Mouse (Mus musculus) heart, adult 18-20 months (tissue): ENCODE results near the gene Mmgt2. TPM values are rescaled to one million over a fixed set of nuclear protein-coding genes. Genes with fewer than 3 reads are reported as not detected.
A peak's percentile ranks its signal among the peaks of the same experiment; 100 is the strongest.

Experiments
- DNase-seq, 2 experiments: peaks; one replicate each; pipeline ENCODE4 v3.0.0; 2021 to 2022; ENCODE audit warnings: mixed read lengths in 1 of 2
- total RNA-seq, 2 experiments: library from RNA; stranded (reverse); gene quantifications; 2 replicates each; pipeline ENCODE4 v1.2.3; 2021

Gene Mmgt2
- total RNA-seq, 2 experiments from 2014 or later: 5.4 to 7.1 TPM

DNA sequence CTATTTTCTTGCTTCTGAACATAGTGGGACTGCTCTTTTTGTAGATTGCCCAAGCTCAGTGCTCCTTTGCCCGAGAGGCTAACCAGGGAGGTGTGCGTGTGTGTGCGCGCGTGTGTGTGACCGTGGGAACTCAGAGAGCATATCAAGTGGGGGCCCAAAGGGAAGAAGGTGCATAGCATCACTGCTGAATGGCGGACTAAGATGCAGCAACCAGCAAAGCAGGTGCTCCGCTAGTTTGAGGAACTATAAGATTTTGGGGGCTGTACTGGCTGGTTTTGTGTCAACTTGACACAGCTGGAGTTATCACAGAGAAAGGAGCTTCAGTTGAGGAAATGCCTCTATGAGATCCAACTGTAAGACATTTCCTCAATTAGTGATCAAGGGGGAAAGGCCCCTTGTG lies 27.4 kb upstream of the Mmgt2 start:
- no peak for DNase-seq

DNA sequence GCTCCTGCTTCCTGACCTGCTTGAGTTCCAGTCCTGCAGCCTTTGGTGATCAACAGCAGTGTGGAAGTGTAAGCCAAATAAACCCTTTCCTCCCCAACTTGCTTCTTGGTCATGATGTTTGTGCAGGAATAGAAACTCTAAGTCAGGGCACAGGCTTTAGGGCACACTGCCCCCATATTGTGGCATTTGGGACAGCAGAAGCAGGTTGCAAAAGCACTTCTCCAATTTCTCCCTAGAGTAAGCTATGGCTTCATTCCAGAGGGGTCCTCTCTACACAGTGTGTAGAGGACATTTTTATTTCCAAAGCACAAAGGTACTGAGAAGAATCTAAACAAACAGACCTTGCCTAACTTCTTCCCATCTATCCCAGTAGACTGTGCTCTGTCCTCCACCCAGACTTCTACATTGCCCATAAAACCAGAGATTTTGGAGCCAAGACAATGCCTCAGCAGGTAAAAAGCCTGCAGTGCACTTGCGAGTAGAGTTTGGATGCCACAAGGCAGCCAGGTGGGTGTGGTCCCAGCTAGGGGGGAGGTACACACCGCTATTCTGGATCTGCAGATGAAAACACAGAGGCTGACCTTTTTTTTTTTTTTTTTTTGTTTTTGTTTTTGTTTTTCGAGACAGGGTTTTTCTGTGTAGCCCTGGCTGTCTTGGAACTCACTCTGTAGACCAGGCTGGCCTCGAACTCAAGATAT lies 26.7 kb upstream of the Mmgt2 start:
- DNase-seq: no peak

DNA sequence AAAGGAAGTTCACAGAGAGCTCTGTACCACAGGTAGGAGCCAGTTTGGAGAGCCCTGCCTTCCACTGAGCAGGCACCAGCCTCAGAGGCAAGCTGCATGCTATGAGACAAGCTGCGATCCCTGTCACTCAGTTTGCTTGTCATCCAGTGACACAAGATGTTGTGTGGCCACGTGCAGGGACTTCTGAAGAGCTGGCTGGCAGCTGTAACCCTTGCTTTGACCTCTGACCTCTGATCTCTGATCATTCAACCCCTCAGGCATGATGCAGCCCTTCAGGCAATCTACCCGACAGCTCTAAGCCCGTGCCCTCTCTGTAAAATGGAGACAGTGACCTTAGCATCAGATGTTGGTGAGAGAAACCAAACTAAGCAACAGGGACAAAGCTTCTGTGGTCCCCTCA lies 25.6 kb upstream of the Mmgt2 start:
- DNase-seq: no peak

DNA sequence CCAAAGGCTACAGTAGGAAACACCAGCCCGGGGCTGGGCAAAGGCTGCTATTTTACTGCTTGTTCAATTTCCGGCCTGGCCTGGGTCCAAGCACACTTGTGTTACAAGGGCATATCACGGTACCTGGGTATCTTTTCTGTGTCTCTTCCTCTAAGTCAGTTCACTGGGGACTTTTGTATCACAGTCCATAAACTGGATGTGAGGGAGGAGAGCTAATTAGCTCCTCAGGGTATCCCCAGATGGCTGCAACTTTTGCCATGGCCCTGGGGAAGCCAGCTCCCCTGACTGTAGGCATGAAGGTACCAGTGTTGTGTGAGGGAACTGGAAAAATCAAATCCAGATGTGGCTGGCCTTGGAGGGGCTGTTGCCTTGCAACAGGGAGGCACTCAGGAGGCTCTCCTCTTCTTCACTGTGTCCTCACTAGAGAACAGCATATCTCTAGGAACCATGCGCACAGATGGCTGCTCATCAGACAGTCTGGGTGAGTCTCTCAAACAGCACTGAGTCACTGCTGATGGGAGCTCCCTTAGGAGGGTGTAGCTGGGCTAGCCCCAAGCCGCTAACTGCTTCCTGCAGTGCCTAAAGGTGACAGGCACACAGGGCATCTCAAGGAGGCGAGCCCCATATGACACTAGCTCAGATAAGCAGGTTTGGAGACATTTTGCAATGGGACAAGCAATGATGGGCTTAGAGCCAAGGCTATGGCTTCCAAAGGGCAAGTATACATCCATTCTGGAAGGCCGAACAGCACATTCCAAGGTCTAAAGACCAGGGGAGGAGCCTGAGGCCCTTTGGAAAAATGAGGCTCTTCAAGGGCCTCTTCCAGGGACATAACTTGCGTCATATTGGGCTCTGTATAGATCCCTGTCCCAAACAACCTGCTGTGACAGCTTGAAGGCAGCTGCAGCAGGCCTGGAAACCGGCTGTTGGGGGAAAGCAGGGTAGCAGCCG lies 23.8 kb upstream of the Mmgt2 start:
- DNase-seq: peak in 1 of 2 experiments; percentile 45

DNA sequence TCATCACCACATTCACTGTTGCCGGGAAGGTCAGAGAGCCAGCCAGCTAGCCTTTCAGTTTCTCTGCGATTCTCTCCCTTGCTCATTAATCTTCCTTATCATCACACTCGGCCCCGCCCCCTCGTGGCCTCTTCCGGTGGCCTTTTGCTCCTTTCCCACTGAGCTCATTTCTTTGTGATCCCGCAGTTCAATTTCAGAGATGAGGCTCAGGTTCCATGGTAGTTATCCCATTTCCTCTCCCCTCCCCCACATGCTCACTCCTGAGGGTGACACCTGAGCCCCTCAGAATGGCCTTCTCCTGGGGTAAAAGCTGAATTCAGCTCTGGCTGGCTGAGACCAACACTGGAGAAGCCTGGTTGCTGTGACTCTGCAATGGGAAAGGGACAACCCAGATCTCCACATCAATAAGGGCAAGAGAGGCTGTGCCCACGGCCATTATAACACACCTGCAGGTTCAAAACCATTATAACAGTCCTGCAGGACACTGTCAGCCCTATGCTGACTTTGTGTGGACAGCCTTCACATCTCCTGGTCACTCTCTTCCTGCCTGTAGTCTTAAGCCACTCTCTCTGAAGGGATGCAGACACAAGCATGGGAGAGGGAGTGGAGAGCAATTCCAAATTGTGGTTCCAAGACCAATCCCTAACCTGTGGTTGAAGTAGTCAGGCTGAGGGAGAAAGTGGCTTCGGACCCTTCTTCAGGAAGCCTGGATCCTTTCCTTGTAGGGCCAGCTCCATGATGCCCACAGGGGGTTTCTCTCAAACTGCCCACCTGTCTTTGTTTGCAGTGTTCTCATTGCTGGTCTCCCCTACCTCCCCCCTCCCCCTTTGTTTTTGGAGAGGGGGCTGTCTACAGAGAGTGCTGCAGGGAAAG lies 18.9 kb upstream of the Mmgt2 start:
- DNase-seq: peak in 1 of 2 experiments; percentile 34

DNA sequence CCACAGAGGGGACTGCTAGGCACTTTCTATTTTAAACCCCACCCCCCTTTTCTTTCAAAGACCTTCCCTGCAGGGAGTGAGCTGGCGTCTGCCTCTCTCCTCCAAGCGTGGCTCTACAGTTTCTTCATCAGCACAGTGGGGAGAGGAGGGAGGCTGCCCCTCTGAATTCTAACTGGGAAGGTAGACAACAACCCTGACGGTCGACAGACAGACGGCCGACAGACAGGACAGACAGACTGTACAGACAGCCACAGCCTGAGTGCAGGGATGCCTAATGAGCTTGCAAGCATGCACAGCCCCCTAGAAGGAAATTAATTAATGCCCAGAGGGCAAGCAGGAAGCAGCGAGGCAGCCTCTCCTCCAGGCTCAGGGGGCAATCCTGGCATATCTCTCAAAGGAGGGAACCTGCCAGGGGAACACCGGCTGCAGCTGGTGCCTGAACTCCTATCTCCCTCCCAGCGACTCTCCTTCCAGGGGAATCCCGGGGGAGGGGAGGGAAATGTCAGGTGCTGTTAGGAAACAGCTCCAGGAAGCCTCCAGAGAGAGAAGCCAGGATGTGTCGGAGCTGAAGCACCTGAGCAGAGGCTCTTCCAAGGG lies 18.1 kb upstream of the Mmgt2 start:
- DNase-seq: no peak

DNA sequence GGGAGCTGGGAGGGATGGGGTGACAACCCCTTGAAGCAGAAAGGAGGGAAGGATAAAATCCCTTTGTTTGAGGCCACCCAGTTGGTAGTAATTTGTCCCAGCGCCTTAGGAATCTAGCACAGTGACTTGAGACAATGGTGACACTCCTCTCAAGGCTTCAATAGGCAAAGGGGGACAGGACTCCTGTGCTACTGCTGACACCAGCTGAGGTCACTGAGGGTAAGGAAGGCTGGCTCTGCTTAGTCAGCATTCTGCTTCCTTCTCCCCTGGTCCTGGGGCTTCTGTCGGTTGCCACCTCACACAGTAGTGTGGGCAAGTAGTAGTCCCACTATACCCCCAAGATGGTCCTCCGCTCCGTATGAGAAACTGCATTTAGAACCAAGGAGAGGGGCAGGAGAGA lies 17.3 kb upstream of the Mmgt2 start:
- no peak for DNase-seq

DNA sequence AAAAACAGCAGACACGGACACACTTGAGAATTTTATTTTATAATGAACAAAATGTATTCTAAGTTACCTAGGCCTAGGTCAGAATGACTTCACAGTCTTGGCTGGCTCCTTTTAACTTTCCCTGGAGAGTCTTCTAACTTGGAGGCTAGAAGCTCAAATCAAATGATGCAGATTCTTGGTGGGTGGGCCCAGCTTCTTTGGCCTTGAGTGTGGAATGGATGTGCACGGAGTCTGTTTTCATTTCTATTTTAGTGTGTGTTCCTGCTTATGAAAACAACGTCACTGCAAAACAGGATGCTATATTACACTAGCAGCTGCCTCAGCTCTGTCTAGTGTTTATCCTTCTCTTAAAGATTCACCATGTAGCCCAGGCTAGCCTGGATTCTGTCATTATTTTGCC lies 13.1 kb upstream of the Mmgt2 start:
- peak; percentile 51 to 63 for DNase-seq

DNA sequence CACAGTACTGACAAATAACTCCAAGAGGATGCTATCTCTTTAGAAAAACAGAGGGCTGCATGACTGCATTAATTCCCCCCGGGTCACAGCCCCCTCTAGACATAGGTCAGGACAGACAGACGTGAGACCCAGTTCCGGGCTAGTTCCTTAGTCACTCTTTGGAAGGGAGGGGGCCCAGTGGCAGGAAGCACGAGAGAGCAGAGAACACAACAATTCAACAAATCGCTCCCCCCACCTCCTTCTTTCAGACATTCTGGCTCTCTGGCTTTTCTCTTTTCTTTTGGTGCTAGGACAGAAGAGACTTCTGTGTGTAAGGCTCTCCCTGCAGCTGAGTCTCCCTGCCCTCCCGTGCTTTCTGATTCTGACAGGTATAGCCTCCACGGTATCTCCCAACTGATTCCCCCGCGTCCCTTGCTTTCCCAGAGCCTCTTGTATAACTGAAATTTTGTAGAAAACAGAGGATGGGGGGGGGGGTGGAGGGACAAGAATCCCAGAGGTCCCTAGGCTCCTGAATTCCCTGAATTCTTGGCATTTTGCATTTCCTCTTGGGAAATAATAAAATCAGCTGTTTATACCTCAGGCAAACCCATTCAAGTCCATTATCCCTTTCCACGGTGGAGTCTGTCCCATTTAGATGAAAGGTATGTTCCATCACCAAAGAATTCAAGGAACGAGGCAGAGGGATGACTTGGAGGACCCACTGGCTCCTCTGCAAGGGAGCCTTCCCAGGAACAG lies 12.2 kb upstream of the Mmgt2 start:
- DNase-seq: peak in 1 of 2 experiments; percentile 29

DNA sequence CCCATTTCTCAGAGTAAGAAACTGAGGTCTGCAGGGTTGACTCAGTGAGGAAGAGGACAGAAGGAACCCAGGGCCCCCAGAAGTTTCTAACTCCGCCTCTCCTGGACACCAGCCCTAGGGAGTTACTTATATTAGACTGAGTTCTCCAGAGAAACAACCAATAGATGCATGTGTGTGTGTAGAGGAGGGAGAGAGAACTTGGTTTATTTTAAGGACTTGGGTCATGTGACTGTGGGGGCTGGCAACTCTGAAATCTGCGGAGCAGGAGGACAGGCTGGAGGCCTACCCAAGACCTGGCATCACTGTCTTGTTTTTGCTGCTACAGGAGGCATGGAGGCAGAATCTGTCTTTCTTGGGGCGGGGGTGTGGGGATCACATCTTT lies 11.6 kb upstream of the Mmgt2 start:
- DNase-seq: peak; percentile 70 to 73

DNA sequence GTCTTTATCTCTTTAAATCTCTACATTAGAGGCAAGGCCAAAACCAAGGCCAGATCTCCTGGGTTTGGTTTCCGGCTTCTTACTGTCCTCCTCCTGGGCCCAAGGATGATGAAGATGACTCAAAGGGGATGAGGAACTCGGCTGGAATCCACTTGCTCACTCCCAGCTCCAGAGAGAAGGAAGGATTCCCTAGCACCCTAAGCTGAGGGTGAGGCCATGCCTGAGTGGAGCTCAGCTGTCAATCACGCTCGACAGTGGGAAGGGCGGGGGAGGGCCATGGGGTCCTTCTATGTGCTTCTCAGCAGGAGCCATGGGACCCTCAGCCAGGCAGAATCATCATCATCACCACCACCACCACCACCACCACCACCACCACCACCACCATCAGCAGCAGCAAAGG lies 11.1 kb upstream of the Mmgt2 start:
- DNase-seq: no peak

DNA sequence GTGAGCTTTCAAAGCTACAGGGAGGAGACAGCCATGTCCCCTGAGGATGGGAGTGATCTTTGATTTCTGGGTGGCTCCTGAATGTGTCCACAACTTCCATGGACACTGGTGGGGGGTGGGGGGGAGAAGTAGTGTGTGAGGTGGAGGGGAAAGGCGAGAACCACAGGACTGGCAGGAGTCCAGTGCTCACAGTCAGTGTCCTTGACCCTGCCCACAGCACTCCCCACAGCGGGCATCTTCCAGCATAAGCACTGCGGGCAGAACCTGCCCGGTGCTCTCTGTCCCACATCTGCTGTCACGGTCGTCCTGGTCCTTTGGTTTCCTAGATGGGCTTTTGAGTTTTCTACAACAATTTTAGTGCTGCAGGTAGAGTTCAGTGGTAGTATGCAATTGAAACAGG lies 10.7 kb upstream of the Mmgt2 start:
- no peak for DNase-seq

DNA sequence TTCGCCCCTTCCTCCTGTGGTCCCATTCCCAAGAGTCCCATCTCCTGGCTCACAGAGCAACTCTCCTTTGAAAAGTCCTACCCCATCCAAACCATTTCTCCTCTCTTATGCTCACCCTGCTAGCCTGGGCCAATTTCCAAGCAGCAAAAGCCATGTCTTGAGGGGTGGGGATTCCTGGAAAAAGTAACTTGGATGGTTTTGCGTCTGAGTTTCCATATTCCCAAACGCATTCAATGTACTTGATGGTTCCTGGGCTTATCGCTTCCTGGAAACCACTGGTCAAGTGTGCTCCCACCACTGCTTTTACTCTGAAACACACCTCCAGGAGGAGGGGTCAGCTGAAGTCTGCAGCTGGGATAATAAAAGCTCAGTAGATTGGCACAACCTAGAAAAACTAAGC lies 10.1 kb upstream of the Mmgt2 start:
- no peak for DNase-seq

DNA sequence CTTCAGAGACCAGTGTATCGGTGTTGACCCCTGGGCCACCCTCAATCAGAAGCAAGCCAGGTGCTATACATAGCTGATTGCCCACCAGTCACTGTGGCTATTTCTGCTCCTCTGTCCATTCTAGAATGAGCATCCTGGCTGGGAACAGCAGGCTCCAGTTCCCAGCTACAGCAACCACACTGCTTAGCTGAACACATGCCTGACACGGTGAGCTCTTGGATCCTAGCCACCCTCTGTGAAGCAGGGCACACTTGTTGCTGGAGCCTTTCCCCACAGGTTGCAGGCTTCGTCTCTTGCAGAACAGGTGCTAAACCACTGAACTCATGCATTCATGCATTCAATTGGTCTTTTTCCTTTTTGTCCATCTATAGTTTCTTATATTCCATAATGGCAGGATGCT lies 8.1 kb upstream of the Mmgt2 start:
- DNase-seq: peak in 1 of 2 experiments; percentile 31

DNA sequence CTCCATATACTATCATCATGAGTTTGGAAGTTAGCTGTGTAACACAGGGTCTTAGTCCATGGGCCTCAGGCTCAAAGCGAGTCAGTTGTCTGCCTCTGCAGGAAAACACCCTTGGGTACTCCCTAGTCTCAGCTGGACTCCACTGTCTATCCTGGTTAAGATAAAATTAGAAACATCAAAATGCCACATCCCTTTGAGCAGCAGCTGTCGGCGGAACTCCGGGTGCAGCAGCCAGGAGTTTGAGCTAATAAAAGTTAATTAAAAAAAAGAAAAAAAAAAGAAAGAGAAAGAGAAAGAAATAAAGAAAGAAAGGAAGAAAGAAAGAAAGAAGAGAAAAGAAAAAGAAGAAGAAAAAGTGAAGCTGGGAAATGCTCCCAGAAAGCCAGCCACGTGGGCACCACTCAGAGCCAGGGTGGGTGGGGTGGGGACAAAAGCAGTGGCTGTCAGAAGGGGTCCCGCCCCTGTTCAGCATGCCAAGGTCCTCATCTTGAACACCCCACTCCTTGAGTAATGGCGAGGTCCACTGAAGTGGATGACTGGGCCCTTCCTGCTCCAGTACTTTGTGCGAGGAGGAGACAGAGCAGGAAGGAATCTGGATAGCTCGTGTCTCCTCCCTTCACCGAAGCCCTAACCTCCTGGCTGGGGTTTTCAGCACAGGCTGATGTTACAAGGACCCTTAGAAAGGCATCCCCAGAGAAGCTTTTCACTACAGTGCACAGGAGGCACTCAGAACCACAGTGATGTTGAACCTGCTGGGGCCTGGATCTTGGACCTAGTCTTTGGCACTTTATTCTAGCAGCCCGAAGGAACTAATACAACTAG lies 6.2 kb upstream of the Mmgt2 start:
- peak in 1 of 2 experiments; percentile 19 for DNase-seq

DNA sequence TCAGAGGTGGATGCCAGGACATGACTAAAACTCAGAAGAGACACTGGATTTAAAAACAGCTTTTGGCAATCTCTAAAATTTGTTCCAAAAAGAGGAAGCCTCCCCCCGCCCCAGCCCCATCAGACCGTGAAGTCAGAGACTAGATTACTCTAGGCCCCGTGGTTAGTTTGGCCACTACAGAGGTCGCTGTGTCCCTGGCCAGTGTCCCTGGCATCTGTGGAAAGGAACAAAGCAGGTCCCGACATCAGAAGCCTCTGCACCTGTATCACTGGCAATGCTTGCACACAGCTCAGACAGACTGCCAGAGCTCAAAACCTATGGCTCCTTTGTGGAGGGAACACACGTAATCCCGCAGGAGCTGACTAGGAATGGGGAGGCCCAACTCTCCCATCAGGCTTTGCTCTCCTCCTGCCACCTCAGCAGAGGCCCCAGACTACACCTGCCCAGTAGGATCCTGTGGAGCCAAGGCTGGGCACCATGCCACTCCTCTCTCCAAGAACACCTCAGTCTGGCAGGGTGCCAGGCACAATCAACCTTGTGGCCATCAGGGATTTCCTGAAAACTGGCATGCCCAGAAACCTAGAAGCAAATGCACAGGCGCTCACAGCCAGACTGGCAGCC lies 5.3 kb upstream of the Mmgt2 start:
- peak; percentile 42 to 55 for DNase-seq

DNA sequence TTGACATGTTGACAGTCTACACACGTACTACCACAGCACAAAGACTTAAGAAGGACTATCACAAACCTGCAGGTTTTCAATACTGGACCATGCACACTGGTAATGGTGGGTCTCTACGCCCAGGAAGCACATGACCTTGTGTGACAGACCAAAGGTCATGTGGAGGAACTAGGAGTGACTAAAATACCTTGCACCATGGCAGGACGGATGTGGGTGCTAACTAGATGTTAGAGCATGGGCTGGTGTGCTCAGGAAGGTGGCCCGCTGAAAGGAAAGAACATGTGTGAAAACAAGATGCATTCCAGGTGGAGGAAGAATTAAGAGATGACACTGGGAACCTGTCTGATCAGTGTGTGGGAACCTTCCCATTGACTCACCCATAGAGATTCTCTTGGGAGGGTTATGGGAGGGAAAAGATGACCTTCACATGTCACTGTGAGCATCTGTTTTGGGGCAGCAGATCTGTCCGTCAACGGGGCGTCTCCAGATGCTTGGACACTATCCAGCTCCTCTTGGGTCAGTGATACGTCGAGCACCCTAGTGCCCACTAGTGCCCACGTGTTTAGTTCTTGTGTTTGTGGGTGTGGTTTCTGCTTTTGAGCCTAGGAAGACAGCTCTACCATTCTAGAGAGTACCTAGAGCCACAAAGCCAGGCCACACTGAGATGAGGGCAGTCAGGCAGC lies 4.6 kb upstream of the Mmgt2 start:
- no peak for DNase-seq

DNA sequence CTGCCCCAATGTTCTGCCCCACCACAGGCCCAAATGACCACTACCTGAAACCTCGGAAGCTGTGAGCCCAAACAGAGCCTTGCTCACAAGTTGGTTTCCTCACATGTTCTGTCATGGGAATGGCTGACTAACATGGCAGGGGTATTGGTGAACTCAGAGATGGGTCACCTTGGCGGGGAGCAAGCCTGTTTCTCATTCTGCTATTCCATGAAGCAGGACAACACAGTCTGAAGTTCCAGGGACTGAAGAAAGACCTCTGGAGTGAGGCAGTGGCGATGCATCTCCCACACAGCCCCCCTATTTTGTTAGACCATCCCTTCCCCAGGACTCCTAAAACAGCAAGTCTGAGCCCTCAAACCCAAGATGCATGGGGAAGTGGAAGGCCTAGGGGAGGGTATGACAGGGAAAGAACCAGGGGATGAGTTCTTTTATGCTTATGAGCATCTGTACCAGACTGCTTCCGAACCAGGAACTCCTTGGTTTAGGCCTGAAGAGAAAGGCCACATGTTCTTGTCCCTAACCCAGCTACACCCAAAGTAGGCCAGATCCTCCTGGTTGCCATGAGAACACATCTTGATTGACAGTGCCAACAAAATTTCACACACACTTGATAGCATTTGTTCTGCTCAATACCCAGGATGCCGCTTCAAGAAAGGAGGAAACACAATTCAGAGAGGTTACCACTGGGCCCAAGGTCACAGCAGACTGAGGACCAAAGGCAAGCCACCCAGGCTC lies 3.7 kb upstream of the Mmgt2 start:
- no peak for DNase-seq

DNA sequence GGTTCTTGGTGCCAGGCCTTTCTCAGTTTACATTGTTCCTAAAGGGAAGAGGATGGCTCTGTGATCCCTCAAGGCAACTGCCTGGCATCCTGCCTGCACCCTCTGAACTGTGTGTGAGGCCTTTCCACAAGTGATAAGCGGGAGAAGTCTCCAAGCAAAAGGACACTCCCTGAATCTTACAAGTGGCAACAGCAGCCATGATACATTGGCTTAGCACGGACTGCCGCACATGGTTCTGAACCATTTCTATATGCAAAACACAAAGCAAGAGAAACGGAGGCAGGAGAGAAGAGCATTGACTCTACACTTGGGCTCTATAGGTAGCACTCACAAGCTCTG lies 3.2 kb upstream of the Mmgt2 start:
- DNase-seq: peak in 1 of 2 experiments; percentile 35
